Mouse (Mus musculus) liver, embryonic 14.5 days (tissue): ENCODE data around the gene Tdrd7.

ENCODE experiments used
- CTCF ChIP-seq: IDR thresholded peaks from 2 replicates; pipeline ENCODE4 v1.5.1; 2016; ENCODE audit warnings: antibody characterized with exemption, low read depth, control low read depth
- EP300 ChIP-seq: IDR thresholded peaks from 2 replicates; pipeline ENCODE4 v1.6.1; 2016; ENCODE audit warnings: antibody characterized with exemption, low read depth

- TF ChIP-seq EP300 (no peak), CTCF (no peak)
Observed at GRCm38 (mm10) chr4:45972951-45973350, 7.8 kb downstream of the Tdrd7 start.
